Mouse (Mus musculus) liver, postnatal 0 days (tissue): Measurements from ENCODE around the gene Ube4a.

Experiments used
- CTCF ChIP-seq: sonication (generic); IDR thresholded peaks from 2 replicates; pipeline ENCODE4 v1.5.1; 2016; ENCODE audit warnings: antibody characterized with exemption, low read depth
- EP300 ChIP-seq: IDR thresholded peaks from 2 replicates; pipeline ENCODE4 v1.6.1; 2016; ENCODE audit warnings: antibody characterized with exemption, low read depth, mild to moderate bottlenecking

- no peak for TF ChIP-seq CTCF
- TF ChIP-seq EP300, result no peak
Observed at GRCm38 (mm10) chr9:44882981-44883569, 82.3 kb downstream of the Ube4a start.
